Mouse (Mus musculus) small intestine, adult 2 months (tissue): Measurements from ENCODE around the gene Mast1. TPM values are rescaled to one million over a fixed set of nuclear protein-coding genes. Genes with fewer than 3 reads are reported as not detected.

Experiments
- H3K27ac ChIP-seq: fragments of 200-500 bp; 2 replicates; pipeline ENCODE4 v1.5.1; 2012; ENCODE audit warnings: low read depth, low read length, control low read depth, inconsistent platforms; ENCODE audit not compliant: insufficient read depth
- H3K27me3 ChIP-seq: fragments of 200-500 bp; 2 replicates; pipeline ENCODE4 v1.6.1; 2012; ENCODE audit warnings: mild to moderate bottlenecking, moderate library complexity, low read length, inconsistent platforms; ENCODE audit not compliant: control insufficient read depth, insufficient read depth
- H3K36me3 ChIP-seq: fragments of 200-500 bp; 2 replicates; pipeline ENCODE4 v1.6.1; 2012; ENCODE audit warnings: mild to moderate bottlenecking, low read length, control low read depth, inconsistent platforms; ENCODE audit not compliant: control insufficient read depth, insufficient read depth
- H3K4me1 ChIP-seq: fragments of 200-500 bp; 2 replicates; pipeline ENCODE4 v1.6.1; 2012; ENCODE audit warnings: low read length, inconsistent platforms, mixed read lengths; ENCODE audit not compliant: control insufficient read depth, insufficient read depth, insufficient read length
- H3K4me3 ChIP-seq: fragments of 200-500 bp; 2 replicates; pipeline ENCODE4 v1.5.1; 2012; ENCODE audit warnings: low read depth, mild to moderate bottlenecking, control low read depth, inconsistent platforms, low read length, moderate library complexity
- CTCF ChIP-seq: fragments of 200-500 bp; IDR thresholded peaks from 2 replicates; pipeline ENCODE4 v1.5.1; 2012; ENCODE audit warnings: low read depth, mild to moderate bottlenecking, control low read depth, inconsistent platforms, low read length, moderate library complexity, mixed read lengths; ENCODE audit not compliant: insufficient replicate concordance, insufficient read length; ENCODE audit errors: extremely low read depth
- POLR2A ChIP-seq: fragments of 200-500 bp; IDR thresholded peaks from 2 replicates; pipeline ENCODE4 v1.6.1; 2012; ENCODE audit warnings: low read depth, mild to moderate bottlenecking, control low read depth, inconsistent platforms, low read length, moderate library complexity
- WGBS: fragments of 180-500 bp; shearing (Covaris S2); methylation state at CpG from one replicate; pipeline ENCODE4 v1.1.7; 2018; 5-methylcytosine and 5-hydroxymethylcytosine counted together
- polyA plus RNA-seq: library from polyadenylated mRNA; depleted of rRNA; stranded (reverse); fragments of >200 nt; gene quantifications from 2 replicates; pipeline ENCODE4 v1.2.3, GENCODE M21; 2012

Mast1 gene
- polyA plus RNA-seq, 1 experiment: 0.71 TPM

DNA sequence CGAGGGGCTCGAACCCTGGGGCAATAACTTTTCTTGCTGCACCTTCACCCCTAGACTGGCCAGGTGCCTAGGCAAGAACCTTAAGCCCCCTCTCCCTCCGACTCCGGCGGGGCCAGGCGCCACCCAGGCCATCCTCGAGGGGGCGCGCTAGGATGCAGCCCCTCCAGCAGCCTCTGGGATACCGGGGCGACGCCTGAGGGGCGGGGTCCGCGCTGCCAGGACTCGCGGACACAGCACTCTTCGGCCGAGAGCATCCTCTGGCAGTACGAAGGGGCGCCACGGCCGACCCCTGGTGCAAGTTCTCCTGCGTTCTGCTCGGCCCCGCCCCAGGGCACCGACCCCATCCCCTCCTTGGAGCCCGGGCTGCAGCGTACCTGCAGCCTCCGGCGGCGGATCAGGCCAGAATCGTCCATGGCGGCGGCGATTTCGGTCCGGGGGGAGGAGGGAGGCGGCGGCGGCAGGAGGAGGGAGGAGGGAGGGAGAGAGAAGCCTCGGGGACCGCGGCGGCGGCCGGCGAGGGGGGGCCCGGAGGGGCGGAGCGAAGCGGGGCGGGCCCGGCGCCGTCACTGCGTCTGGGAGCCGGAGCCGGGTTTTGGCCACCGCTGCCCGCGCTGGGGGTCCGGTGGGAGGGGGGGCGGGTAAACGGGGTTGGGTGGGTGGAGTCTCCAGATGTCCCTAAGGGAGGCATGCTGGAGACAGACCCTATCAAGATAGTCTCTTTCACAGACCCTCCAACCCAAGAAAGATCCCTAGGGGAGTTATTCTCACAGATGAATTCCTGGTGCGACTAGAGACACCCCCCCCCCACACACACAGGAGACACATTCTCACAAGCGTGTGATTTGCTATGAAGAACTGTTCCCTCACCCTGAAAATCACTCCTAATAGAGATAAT is 8.7 kb upstream of the Mast1 start:
- Histone ChIP-seq H3K36me3 (no peaks in the 10 kb centered on the region), H3K27me3 (peaks cover 44% of the 10 kb centered on the region), H3K27ac (no peak overlapping the region), H3K4me1 (peaks cover 3% of the 10 kb centered on the region; the same call in 1 of the 2 replicates), H3K4me3 (peak overlapping the region; percentile 26)
- no peak for TF ChIP-seq CTCF
- no peak for TF ChIP-seq POLR2A
- WGBS: 2% methylated on average over 60 of the region's 67 CpGs

- WGBS: 7% methylated on average over 11 of the region's 11 CpGs
- H3K4me1 ChIP-seq: peaks cover 3% of the 10 kb centered on the region; the same call in 1 of the 2 replicates
- H3K27me3 ChIP-seq: peaks cover 41% of the 10 kb centered on the region
- no peak for TF ChIP-seq CTCF
- TF ChIP-seq POLR2A: no peak
- H3K27ac ChIP-seq: no peak overlapping the region
- H3K4me3 ChIP-seq: no peak overlapping the region
- no peaks in the 10 kb centered on the region for H3K36me3 ChIP-seq
Measured at GRCm38 (mm10) chr8:84945235-84945632, 8.1 kb upstream of the Mast1 start.

- Histone ChIP-seq H3K4me3 (no peak overlapping the region), H3K36me3 (no peaks in the 10 kb centered on the region), H3K4me1 (peaks cover 3% of the 10 kb centered on the region; the same call in 1 of the 2 replicates), H3K27ac (no peak overlapping the region), H3K27me3 (peaks cover 35% of the 10 kb centered on the region)
- 3% methylated on average over 26 of the region's 26 CpGs for WGBS
- TF ChIP-seq POLR2A: no peak
- TF ChIP-seq CTCF: no peak
Measured at GRCm38 (mm10) chr8:84944478-84945160, 7.5 kb upstream of the Mast1 start.

- Histone ChIP-seq H3K4me1 (peaks cover 3% of the 10 kb centered on the region; the same call in 1 of the 2 replicates), H3K4me3 (no peak overlapping the region), H3K36me3 (no peaks in the 10 kb centered on the region), H3K27ac (no peak overlapping the region), H3K27me3 (peaks cover 35% of the 10 kb centered on the region)
- TF ChIP-seq POLR2A (no peak), CTCF (no peak)
- WGBS: 20% methylated on average over 4 of the region's 4 CpGs
Measured at GRCm38 (mm10) chr8:84943699-84944098, 6.5 kb upstream of the Mast1 start.

GRCm38 (mm10) chr8:84937620-84938485 is 694 bp upstream of the Mast1 start:
- no peak overlapping the region for H3K27ac ChIP-seq
- H3K27me3 ChIP-seq: peaks cover 28% of the 10 kb centered on the region
- peaks cover 3% of the 10 kb centered on the region; the same call in 1 of the 2 replicates for H3K4me1 ChIP-seq
- 50% methylated on average over 13 of the region's 13 CpGs for WGBS
- TF ChIP-seq POLR2A (no peak), CTCF (no peak)
- no peaks in the 10 kb centered on the region for H3K36me3 ChIP-seq
- H3K4me3 ChIP-seq: no peak overlapping the region

DNA sequence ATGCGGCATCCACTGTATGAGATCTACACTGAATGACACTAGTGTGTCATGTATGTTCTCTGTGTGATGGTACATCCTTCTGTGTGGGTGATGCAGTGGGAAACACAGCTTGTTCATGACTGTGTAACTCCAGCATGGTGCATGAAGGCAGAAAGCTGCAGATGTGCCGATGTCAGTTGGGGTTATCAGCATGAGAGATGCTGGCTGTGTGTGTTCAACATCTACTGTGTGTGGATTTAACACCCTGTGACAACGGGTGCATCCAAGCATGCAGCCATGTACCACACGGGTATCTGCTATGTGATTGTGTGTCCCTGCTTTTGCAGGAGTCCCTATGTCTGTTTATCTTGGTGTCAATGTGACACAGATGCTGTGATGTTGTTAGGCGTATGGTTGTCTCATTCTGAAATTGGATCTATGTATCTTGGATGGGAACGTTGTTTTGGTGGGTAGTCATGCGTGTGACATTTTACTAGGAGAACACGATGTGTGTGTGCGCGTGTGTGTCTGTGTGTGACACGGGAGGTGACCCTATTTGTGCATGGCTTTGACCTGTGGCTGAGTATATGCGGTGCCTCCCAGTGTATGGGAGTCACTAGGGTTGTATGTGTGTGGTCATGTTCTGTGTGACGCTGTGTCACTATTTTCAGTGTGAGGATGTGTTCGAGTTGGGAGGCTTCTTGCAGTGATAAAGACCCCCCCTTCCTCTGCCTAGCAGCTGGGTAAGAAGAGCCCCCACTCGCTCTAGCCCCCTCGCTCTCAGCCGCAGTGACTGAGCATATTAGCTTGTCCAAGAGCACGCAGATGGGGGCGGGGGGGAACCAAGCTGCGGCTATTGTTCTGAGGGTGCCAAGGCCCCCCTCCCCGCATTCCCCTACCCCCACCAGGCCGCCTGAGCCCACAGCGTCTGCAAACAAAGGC is 858 bp downstream of the Mast1 start:
- WGBS: 22% methylated on average over 23 of the region's 23 CpGs
- Histone ChIP-seq H3K4me3 (peak overlapping the region; percentile 52), H3K27me3 (peaks cover 31% of the 10 kb centered on the region), H3K36me3 (no peaks in the 10 kb centered on the region), H3K27ac (no peak overlapping the region), H3K4me1 (peaks cover 3% of the 10 kb centered on the region; the same call in 1 of the 2 replicates)
- TF ChIP-seq CTCF: no peak
- no peak for TF ChIP-seq POLR2A
